Mouse (Mus musculus) midbrain, embryonic 10.5 days (tissue): ENCODE measurements around the gene Sh3gl1. TPM values are rescaled to one million over a fixed set of nuclear protein-coding genes. Genes with fewer than 3 reads are reported as not detected.

Experiments
- DNase-seq: peaks from one replicate; pipeline ENCODE4 v3.0.0-alpha.2; 2017; ENCODE audit warnings: low spot score
- H3K27ac ChIP-seq: fragments of 300-500 bp; sonication (generic); replicated peaks from 2 replicates; pipeline ENCODE4 v1.5.1; 2016; ENCODE audit warnings: mild to moderate bottlenecking
- H3K27me3 ChIP-seq: fragments of 300-500 bp; sonication (generic); 2 replicates; pipeline ENCODE4 v1.6.1; 2016; ENCODE audit warnings: low read depth, mild to moderate bottlenecking; ENCODE audit not compliant: poor library complexity, severe bottlenecking
- H3K36me3 ChIP-seq: fragments of 300-500 bp; sonication (generic); 2 replicates; pipeline ENCODE4 v1.6.1; 2016; ENCODE audit warnings: mild to moderate bottlenecking, moderate library complexity
- H3K4me1 ChIP-seq: fragments of 300-500 bp; sonication (generic); 2 replicates; pipeline ENCODE4 v1.6.1; 2016
- H3K4me3 ChIP-seq: fragments of 300-500 bp; sonication (generic); 2 replicates; pipeline ENCODE4 v1.5.1; 2016; ENCODE audit warnings: mild to moderate bottlenecking, moderate library complexity
- H3K9me3 ChIP-seq: fragments of 300-500 bp; sonication (generic); replicated peaks from 2 replicates; pipeline ENCODE4 v1.6.1; 2016; ENCODE audit warnings: mild to moderate bottlenecking
- WGBS: fragments of 180-500 bp; shearing (Covaris S2); methylation state at CpG from one replicate; pipeline ENCODE4 v1.1.7; 2016; 5-methylcytosine and 5-hydroxymethylcytosine counted together
- polyA plus RNA-seq: library from polyadenylated mRNA; unstranded; fragments of >200 nt; fragmentation: Nextera tagmentation; extraction: Ambion mirVana; gene quantifications from 2 replicates; pipeline ENCODE4 v1.2.1, GENCODE M21; 2016

Sh3gl1 gene
- polyA plus RNA-seq, 1 experiment from 2014 or later = 162 TPM

DNA sequence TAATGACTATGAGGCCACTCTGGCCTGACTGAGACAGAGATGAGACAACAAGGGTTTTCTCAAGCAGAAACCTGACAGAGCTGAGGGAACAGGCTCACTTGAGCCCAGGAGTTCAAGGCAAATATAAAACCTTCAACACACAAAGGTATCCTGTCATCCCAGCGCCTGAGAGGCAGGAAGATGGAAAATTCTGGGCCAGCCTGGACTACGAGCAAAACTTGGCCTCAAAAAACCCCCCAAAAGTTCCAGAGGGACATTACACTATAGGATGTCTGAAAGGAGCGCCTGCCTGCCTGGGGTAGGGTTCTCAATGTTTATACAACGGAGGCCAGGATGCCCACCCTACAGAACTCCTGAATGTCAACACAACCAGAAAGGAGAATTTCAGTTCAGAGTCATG lies 1.2 kb downstream of the Sh3gl1 start:
- WGBS = 90% methylated on average over 4 of the region's 4 CpGs
- no peak for DNase-seq
- Histone ChIP-seq H3K36me3 (peaks cover 45% of the 10 kb centered on the region), H3K9me3 (no peaks in the 10 kb centered on the region), H3K4me1 (peaks cover 22% of the 10 kb centered on the region), H3K27ac (no peak overlapping the region), H3K4me3 (peak overlapping the region; percentile 90), H3K27me3 (no peaks in the 10 kb centered on the region)

DNA sequence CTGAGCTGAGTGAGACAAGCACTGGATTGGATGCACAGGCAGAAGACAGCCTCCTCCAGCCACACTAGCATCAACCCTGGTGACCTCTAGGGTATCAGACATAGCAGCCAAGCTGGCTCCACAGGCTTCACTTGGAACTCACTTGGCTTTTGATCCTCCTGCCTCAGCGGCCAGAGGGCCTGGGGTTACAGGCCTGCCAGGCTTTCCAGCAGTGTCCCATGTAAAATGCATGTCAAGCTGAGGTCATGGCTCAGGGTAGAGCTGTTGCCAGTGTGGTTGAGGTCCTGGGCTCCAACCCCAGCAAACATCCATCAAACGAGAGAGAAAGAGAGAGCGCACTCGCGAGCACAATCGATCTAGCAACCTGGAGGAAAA lies 1.7 kb downstream of the Sh3gl1 start:
- 94% methylated on average over 6 of the region's 6 CpGs for WGBS
- Histone ChIP-seq H3K4me3 (peak overlapping the region; percentile 90; the same call in 1 of the 2 replicates), H3K9me3 (no peaks in the 10 kb centered on the region)

DNA sequence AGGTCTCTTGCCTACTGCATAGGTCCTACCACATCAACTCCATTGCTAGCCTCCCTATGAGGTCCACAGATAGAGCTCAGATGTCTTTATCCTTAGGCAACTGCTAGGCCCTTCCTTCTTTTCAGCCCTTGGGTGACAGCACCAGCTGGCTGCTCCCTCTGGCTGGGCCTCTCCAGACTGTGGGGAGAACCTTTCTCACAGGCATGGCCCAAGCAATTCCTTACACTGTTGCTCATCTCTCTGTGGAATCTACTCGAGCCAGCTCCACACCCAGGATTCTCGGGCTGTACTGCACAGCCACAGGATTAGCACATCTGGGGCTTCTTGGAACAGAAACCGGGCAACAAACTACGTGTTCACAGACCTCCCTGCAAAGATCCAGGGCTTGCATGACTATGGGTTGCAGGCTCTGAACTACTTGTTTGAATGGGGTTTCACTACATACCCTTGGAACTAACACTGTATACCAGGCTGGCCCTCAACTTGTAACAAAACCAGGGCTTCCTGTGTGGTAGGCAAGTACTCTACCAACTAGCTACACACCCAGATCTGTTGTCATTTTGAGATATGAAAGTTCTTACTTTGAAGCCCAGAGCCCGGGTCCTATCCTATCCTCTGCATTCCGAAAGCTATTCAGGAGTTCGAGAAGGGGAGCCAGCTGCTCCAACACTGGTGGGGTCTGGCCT lies 2.3 kb downstream of the Sh3gl1 start:
- no peak for DNase-seq
- 91% methylated on average over 7 of the region's 7 CpGs for WGBS

More for the DNA sequence above, 1.7 kb downstream of the Sh3gl1 start:
- H3K27me3 ChIP-seq = no peaks in the 10 kb centered on the region
- no peak overlapping the region for H3K27ac ChIP-seq
- peaks cover 22% of the 10 kb centered on the region for H3K4me1 ChIP-seq
- H3K36me3 ChIP-seq = peaks cover 49% of the 10 kb centered on the region
- DNase-seq = no peak

DNA sequence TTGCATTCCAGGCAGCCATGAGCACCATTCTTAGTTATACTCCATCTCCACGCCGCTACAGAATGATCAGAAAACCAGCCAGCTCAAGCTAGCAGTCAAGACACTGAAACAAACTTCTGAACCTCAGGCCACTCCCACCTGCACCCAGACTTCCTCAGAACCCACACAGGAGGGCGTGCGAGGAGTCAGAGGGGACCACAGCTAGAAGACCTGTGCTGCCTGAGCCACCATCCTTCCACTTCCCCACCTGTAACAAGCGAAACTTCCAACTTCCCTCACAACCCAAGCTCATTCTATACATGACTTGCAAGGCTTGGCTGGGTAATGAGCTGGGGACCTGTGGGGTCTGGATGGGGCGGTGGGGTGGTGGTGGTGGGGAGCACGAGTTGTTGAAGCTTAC lies 3.6 kb downstream of the Sh3gl1 start:
- DNase-seq = no peak
- Histone ChIP-seq H3K4me3 (no peak overlapping the region), H3K9me3 (no peaks in the 10 kb centered on the region), H3K27me3 (no peaks in the 10 kb centered on the region), H3K27ac (no peak overlapping the region), H3K4me1 (peaks cover 27% of the 10 kb centered on the region), H3K36me3 (peaks cover 68% of the 10 kb centered on the region)
- 91% methylated on average over 7 of the region's 7 CpGs for WGBS

More for the DNA sequence above, 2.3 kb downstream of the Sh3gl1 start:
- Histone ChIP-seq H3K4me1 (peaks cover 27% of the 10 kb centered on the region), H3K4me3 (peak overlapping the region; percentile 90; the same call in 1 of the 2 replicates), H3K9me3 (no peaks in the 10 kb centered on the region), H3K27me3 (no peaks in the 10 kb centered on the region), H3K36me3 (peaks cover 54% of the 10 kb centered on the region), H3K27ac (no peak overlapping the region)

DNA sequence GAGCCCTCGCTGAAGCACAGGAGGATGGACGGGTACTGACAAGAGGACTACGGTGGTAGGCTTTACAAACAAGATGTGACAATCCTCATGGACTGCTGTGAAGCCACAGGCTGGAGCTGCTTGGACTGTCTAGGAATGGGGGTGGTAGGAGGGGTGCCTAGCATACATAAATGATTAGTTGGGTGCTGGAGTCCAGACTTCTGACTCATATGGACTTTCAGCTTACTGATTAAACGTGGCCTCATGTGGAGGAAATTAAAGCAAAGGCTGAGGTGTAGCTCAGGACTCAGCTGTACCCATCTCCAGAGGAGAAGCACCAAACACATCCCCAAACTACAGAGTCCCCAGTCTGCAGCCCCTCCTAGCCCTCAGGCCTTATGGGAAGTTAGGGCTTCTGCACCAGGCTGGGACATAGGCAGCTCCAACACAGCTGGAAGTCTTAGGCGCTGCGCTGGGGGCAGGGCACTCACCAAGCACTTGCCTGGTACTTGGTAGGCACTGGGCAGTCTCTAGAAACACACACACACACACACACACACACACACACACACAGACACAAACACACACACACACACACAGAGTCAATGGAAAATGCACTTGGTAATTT lies 4.2 kb downstream of the Sh3gl1 start:
- H3K4me3 ChIP-seq = no peak overlapping the region
- H3K4me1 ChIP-seq = peaks cover 27% of the 10 kb centered on the region
- H3K27me3 ChIP-seq = no peaks in the 10 kb centered on the region
- WGBS = 83% methylated on average over 6 of the region's 6 CpGs
- H3K36me3 ChIP-seq = peaks cover 74% of the 10 kb centered on the region
- no peaks in the 10 kb centered on the region for H3K9me3 ChIP-seq
- H3K27ac ChIP-seq = no peak overlapping the region
- no peak for DNase-seq

DNA sequence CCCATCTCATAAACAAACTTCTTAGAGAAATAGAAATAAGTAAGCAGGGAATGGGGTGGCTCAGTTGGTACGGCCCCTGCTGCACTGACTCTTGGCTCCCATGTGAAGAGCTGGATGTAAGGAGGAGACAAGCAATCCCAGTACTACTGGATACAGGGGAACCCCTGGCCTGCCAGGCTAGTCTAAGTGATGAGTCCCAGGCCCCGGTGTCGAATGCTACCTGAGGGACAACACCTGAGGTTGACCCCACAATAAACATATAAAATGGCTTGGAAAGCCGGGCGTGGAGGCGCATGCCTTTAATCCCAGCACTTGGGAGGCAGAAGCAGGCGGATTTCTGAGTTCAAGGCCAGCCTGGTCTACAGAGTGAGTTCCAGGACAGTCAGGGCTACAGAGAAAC lies 5.0 kb downstream of the Sh3gl1 start:
- H3K4me3 ChIP-seq = no peak overlapping the region
- peaks cover 27% of the 10 kb centered on the region for H3K4me1 ChIP-seq
- H3K27me3 ChIP-seq = no peaks in the 10 kb centered on the region
- DNase-seq = no peak
- H3K27ac ChIP-seq = no peak overlapping the region
- peaks cover 81% of the 10 kb centered on the region for H3K36me3 ChIP-seq
- no peaks in the 10 kb centered on the region for H3K9me3 ChIP-seq
- 93% methylated on average over 7 of the region's 7 CpGs for WGBS

DNA sequence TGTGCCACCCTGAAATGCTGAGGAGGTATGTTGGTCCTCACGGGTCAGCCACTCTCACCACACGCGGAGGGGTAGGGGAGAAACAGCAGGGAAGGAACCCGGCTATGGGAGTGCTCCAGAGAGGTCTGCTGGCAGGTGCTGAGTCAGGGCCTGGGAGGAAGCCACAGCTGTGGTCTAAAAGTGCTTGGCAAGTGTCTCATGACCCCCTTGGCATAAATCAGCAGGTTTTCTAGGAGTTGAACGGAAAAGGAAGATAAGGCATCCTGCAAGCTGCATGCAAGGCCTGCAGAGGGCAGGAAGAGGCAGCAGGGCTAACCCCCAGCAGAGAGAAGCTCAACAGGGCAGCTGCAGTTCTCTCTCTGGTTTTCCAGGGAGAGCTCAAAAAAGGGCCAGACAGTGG lies 5.5 kb downstream of the Sh3gl1 start:
- H3K27me3 ChIP-seq = no peaks in the 10 kb centered on the region
- no peaks in the 10 kb centered on the region for H3K9me3 ChIP-seq
- peaks cover 83% of the 10 kb centered on the region for H3K36me3 ChIP-seq
- 84% methylated on average over 5 of the region's 5 CpGs for WGBS
- no peak for DNase-seq
- H3K4me3 ChIP-seq = no peak overlapping the region
- peaks cover 27% of the 10 kb centered on the region for H3K4me1 ChIP-seq
- no peak overlapping the region for H3K27ac ChIP-seq

DNA sequence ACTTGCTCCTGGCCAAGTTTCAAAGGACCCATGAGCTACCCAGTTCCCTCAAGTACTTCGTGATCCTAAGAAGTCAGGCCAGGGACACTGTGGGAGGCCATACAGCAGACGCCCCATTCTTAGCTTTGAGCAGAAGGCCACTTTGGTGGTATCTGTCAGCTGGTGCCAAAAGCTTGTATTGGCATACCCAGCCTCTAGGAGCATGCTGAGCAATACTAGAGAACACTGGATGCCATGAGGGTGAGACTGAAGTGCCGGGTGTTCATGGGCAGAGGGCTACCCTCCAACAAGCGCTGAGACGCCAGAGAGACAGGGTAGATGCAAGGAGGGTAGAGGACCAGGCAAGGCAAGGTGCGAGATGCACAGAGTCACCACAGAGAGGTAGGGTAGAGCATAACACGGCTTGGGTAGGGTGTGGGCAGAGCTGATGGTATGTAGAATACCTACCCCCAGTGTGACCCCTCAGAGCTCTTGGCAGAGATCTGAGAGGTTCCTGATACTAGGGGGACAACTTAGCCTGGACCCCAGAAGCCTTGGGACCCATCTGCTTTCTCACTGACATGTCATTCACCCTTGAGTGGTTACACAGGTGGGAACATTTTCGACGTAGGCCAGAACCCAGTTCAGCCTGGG lies 6.1 kb downstream of the Sh3gl1 start:
- 91% methylated on average over 9 of the region's 9 CpGs for WGBS
- Histone ChIP-seq H3K27me3 (no peaks in the 10 kb centered on the region), H3K27ac (no peak overlapping the region), H3K36me3 (peaks cover 85% of the 10 kb centered on the region), H3K4me3 (no peak overlapping the region), H3K4me1 (peaks cover 23% of the 10 kb centered on the region), H3K9me3 (no peaks in the 10 kb centered on the region)
- no peak for DNase-seq

DNA sequence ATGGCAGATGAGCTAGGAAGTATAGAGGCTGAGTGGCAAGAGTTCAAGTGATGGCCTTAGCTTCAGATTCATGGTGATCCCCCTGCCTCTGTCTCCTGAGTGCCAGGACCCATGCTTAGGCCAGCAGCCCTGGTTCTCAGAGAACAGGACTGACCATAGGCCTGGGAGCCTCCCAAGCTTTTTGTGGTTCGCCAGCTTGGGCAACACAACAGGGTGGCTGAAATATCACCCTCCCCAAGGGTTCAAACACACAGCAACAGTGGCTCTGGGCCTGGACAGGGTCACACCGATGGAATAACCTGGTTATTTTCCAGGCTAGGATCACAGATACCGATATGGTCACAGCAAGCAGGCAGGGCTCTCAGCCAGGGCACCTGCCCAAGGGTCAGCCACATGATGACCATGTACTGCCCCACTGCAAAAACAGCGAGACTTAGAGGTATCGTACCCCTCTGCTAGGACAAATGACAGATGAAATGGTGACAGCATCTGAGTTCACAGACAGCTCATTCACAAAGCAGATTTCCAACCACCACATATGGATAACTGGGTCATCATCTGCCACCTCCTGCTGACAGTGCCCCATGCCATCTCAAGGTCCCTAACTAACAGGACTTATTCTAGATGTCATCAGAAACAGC lies 8.5 kb downstream of the Sh3gl1 start:
- Histone ChIP-seq H3K4me3 (no peak overlapping the region), H3K4me1 (peaks cover 16% of the 10 kb centered on the region), H3K27ac (no peak overlapping the region), H3K27me3 (no peaks in the 10 kb centered on the region), H3K9me3 (no peaks in the 10 kb centered on the region), H3K36me3 (peaks cover 79% of the 10 kb centered on the region)
- WGBS = 92% methylated on average over 5 of the region's 5 CpGs
- DNase-seq = no peak

DNA sequence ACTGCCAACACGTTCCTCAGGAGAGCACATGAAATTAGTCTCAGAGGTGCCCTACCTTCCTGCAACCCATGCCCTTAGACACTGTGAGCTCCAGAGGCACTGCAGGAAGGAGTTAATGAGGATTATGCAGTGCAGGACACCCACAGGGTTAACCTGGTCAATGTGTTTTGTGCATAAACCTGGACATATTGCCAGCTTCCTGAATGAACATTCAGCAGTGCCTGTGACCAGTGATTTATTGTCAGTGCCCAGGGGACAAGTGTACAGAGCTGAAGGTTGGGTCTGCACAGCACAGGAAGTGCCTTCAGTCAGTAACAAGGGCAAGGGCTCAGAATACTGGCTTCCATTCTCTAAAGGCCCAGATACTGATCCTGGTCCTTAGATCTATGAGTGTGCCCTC lies 9.6 kb downstream of the Sh3gl1 start:
- Histone ChIP-seq H3K4me3 (no peak overlapping the region), H3K36me3 (peaks cover 73% of the 10 kb centered on the region), H3K9me3 (no peaks in the 10 kb centered on the region), H3K27ac (no peak overlapping the region), H3K27me3 (no peaks in the 10 kb centered on the region), H3K4me1 (peaks cover 18% of the 10 kb centered on the region)
- 79% methylated on average over 1 of the region's 1 CpGs for WGBS
- no peak for DNase-seq

DNA sequence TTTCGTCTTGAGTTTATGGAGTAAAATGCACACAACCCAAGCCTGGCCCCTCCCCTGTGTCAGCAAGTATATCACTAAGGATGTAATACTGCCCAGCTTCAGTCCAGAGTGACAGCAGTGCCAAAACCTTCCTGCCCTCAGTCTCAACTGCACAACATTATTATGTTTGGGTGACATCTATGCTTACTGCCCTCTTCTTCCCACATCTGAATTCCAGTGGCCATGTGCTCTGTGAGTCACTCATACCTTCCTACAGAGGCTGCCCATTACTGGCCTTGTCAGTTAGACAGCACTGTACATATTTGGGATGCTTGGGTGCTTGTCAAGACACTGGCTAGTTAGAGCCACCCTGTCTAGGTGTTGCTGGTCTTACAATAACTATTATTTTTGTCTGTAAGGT lies 10.1 kb downstream of the Sh3gl1 start:
- Histone ChIP-seq H3K27me3 (no peaks in the 10 kb centered on the region), H3K36me3 (peaks cover 69% of the 10 kb centered on the region), H3K9me3 (no peaks in the 10 kb centered on the region), H3K4me1 (peaks cover 18% of the 10 kb centered on the region), H3K4me3 (no peak overlapping the region), H3K27ac (no peak overlapping the region)
- no peak for DNase-seq
- WGBS = 97% methylated on average over 1 of the region's 1 CpGs

DNA sequence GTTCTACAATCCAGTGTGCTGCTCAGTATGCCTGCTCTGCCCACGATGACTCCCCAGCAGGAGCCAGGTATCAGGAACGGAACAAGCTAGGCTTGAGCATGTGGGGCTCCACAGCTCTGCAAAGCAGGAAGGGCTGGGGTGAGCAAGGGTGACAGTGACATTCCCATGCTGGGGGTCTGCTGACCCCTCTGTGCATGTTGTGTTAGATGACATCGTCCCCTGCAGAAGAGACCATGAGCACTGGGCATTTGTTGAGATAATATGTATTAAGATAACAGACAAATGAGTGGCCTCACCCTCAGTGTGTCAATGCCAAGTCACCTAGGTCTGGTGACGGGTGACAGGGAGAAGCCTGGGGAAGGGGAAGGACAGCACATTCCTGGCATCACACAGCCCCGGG lies 11.5 kb downstream of the Sh3gl1 start:
- DNase-seq = no peak
- 85% methylated on average over 5 of the region's 5 CpGs for WGBS
- Histone ChIP-seq H3K4me3 (no peak overlapping the region), H3K9me3 (no peaks in the 10 kb centered on the region), H3K27me3 (no peaks in the 10 kb centered on the region), H3K36me3 (peaks cover 66% of the 10 kb centered on the region), H3K4me1 (peaks cover 18% of the 10 kb centered on the region), H3K27ac (no peak overlapping the region)

DNA sequence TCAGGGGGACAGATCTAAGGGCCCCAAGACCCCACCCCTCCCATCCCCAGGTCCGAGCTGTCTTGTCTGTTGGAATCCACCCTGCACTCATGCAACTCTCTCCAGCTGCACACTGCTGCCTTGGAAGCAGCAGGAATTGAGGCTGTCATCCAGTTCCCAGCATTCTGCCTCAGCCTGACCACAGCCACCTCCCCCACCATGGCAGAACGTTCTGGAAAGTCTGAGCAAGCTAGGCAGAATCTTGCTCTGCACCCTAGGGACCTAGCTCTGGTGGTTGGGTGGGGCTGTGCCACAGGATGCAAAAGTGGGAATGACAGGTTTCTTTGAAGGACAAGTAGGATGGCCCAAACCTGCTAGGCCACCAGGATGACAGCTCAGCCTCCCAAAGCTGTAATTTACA lies 12.0 kb downstream of the Sh3gl1 start:
- no peak for DNase-seq
- Histone ChIP-seq H3K4me3 (no peak overlapping the region), H3K9me3 (no peaks in the 10 kb centered on the region), H3K36me3 (peaks cover 66% of the 10 kb centered on the region), H3K27ac (no peak overlapping the region), H3K27me3 (no peaks in the 10 kb centered on the region), H3K4me1 (peaks cover 17% of the 10 kb centered on the region)
- WGBS = 84% methylated on average over 2 of the region's 2 CpGs
